8 mouse cellular contexts compared by ENCODE assay signal in the genomic region with DNA sequence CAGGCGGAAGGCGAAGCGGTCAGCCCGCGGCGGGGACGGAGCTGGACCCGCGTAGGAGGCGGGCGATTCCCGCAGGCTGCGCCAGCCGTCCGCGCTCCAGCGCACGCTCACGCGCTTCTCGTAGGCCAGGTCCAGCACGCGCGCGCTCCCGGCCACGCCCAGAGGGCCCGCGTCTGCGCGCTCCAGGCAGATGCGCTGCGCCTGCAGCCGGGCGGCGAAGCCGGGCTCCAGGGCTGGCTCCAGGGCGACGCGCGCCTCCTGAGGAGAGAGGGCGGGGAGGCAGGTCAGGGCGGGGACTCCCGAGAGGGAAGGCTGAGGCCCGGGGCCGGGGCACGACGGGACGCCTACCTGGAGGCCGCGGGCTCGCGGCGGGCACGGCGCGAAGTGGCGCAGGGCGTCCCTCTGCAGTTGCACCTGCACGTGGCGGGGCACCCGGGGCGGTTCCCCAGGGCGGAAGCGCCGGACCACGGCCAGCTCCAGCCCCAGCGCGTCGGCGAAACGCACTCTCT. TPM values are rescaled to one million over a fixed set of nuclear protein-coding genes. Genes with fewer than 3 reads are reported as not detected.
DNase-seq lines count a peak whose midpoint lies in the region; ATAC-seq and TF ChIP-seq lines count a peak whose summit lies in the region.

No protein-coding gene starts in this region.

- H3K4me3 ChIP-seq in C2C12 (ENCODE audit: insufficient read depth, poor library complexity, severe bottlenecking), result peak overlapping the region; percentile 48
- H3K4me3 ChIP-seq in erythroblast, embryonic 14.5 days (replicated peaks), result peak overlapping the region; percentile 76
- peak overlapping the region; percentile 76 for H3K4me3 ChIP-seq in heart, embryonic 12.5 days
- H3K4me3 ChIP-seq in kidney, postnatal 0 days (replicated peaks; ENCODE audit: low read depth, low read length), result peak overlapping the region; percentile 59
- peak overlapping the region; percentile 75 for H3K4me3 ChIP-seq in liver, embryonic 13.5 days (replicated peaks)
- peak overlapping the region; percentile 83 for H3K4me3 ChIP-seq in stomach, embryonic 15.5 days (replicated peaks)

- peak overlapping the region; percentile 81 for H3ac ChIP-seq in C2C12 (ENCODE audit: control insufficient read depth, insufficient read length, low read depth)

- H3K9ac ChIP-seq in heart, embryonic 12.5 days, result peak overlapping the region; percentile 79
- peak overlapping the region; percentile 87 for H3K9ac ChIP-seq in kidney, postnatal 0 days (ENCODE audit: low read depth, low read length)
- H3K9ac ChIP-seq in liver, embryonic 13.5 days, result peak overlapping the region; percentile 79
- H3K9ac ChIP-seq in stomach, embryonic 15.5 days, result peak overlapping the region; percentile 71

- H3K27ac ChIP-seq in heart, embryonic 12.5 days (ENCODE audit: poor library complexity, severe bottlenecking), result peak overlapping the region; percentile 85
- peak overlapping the region; percentile 79 for H3K27ac ChIP-seq in kidney, postnatal 0 days
- H3K27ac ChIP-seq in liver, embryonic 13.5 days, result peak overlapping the region; percentile 79
- H3K27ac ChIP-seq in stomach, embryonic 15.5 days, result peak overlapping the region; percentile 85

- H3K9me3 ChIP-seq in erythroblast, embryonic 14.5 days (ENCODE audit: control insufficient read depth, low read length), result peaks cover 5% of the 10 kb centered on the region
- no peaks in the 10 kb centered on the region for H3K9me3 ChIP-seq in heart, embryonic 12.5 days (replicated peaks)
- no peaks in the 10 kb centered on the region for H3K9me3 ChIP-seq in kidney, postnatal 0 days (replicated peaks; ENCODE audit: low read length)
- H3K9me3 ChIP-seq in liver, embryonic 13.5 days (replicated peaks), result no peaks in the 10 kb centered on the region
- H3K9me3 ChIP-seq in stomach, embryonic 15.5 days, result no peaks in the 10 kb centered on the region

- H3K4me2 ChIP-seq in heart, embryonic 12.5 days, result peak overlapping the region; percentile 98
- peak overlapping the region; percentile 99 for H3K4me2 ChIP-seq in kidney, postnatal 0 days (ENCODE audit: low read length)
- H3K4me2 ChIP-seq in liver, embryonic 13.5 days, result peak overlapping the region; percentile 99
- peak overlapping the region; percentile 89 for H3K4me2 ChIP-seq in stomach, embryonic 15.5 days

- H3K27me3 ChIP-seq in C2C12 (ENCODE audit: control insufficient read depth, insufficient read depth, insufficient read length), result no peaks in the 10 kb centered on the region
- peaks cover 36% of the 10 kb centered on the region for H3K27me3 ChIP-seq in erythroblast, embryonic 14.5 days (ENCODE audit: control insufficient read depth)
- H3K27me3 ChIP-seq in heart, embryonic 12.5 days (replicated peaks), result peaks cover 7% of the 10 kb centered on the region; the same call in 1 of the 2 replicates
- H3K27me3 ChIP-seq in kidney, postnatal 0 days (ENCODE audit: insufficient read depth, low read length), result no peaks in the 10 kb centered on the region
- no peaks in the 10 kb centered on the region for H3K27me3 ChIP-seq in liver, embryonic 13.5 days
- no peaks in the 10 kb centered on the region for H3K27me3 ChIP-seq in stomach, embryonic 15.5 days (replicated peaks)

- no peaks in the 10 kb centered on the region for H3K79me2 ChIP-seq in C2C12 (ENCODE audit: control insufficient read depth, insufficient read depth)

- H3K36me3 ChIP-seq in C2C12 (ENCODE audit: control insufficient read depth, insufficient read depth), result no peaks in the 10 kb centered on the region
- H3K36me3 ChIP-seq in erythroblast, embryonic 14.5 days (ENCODE audit: control insufficient read depth), result no peaks in the 10 kb centered on the region
- no peaks in the 10 kb centered on the region for H3K36me3 ChIP-seq in heart, embryonic 12.5 days
- no peaks in the 10 kb centered on the region for H3K36me3 ChIP-seq in kidney, postnatal 0 days (ENCODE audit: insufficient read depth, low read length)
- H3K36me3 ChIP-seq in liver, embryonic 13.5 days, result no peaks in the 10 kb centered on the region
- H3K36me3 ChIP-seq in stomach, embryonic 15.5 days, result no peaks in the 10 kb centered on the region

- H3K79me3 ChIP-seq in C2C12 (ENCODE audit: low read depth), result no peaks in the 10 kb centered on the region

- H3K4me1 ChIP-seq in erythroblast, embryonic 14.5 days (ENCODE audit: control insufficient read depth), result peaks cover 23% of the 10 kb centered on the region
- peaks cover 18% of the 10 kb centered on the region for H3K4me1 ChIP-seq in heart, embryonic 12.5 days (replicated peaks)
- no peaks in the 10 kb centered on the region; the same call in 1 of the 2 replicates for H3K4me1 ChIP-seq in kidney, postnatal 0 days (replicated peaks; ENCODE audit: insufficient read depth, low read length)
- peaks cover 29% of the 10 kb centered on the region for H3K4me1 ChIP-seq in liver, embryonic 13.5 days (replicated peaks)
- no peaks in the 10 kb centered on the region for H3K4me1 ChIP-seq in stomach, embryonic 15.5 days

- ATAC-seq in heart, embryonic 12.5 days (ENCODE audit: insufficient number of reproducible peaks, low FRiP score), result peak; percentile 90
- peak; percentile 90 for ATAC-seq in kidney, postnatal 0 days (replicated peaks; ENCODE audit: low FRiP score, low read depth)
- ATAC-seq in liver, embryonic 13.5 days (ENCODE audit: low read depth), result peak; percentile 89
- peak; percentile 91 for ATAC-seq in stomach, embryonic 15.5 days (ENCODE audit: insufficient read depth, low FRiP score, low read depth)

- DNase-seq in brain, adult 2 months (ENCODE audit: low read depth, low spot score), result peak; percentile 98
- DNase-seq in kidney, postnatal 0 days (ENCODE audit: low spot score), result peak; percentile 88
- DNase-seq in liver, embryonic 13.5 days, result peak; percentile 88
- DNase-seq in neural tube, embryonic 10.5 days (ENCODE audit: extremely low spot score, low spot score), result peak; percentile 88

- no peak for TF ChIP-seq CTCF in C2C12 (IDR thresholded peaks at IDR 0.05; ENCODE audit: control insufficient read depth, insufficient read depth, insufficient read length)
- TF ChIP-seq CTCF in kidney, postnatal 0 days (IDR thresholded peaks at IDR 0.05; ENCODE audit: low read depth), result no peak

- WGBS in heart, embryonic 12.5 days, result under 1% methylated on average over 67 of the region's 72 CpGs
- under 1% methylated on average over 63 of the region's 72 CpGs for WGBS in kidney, postnatal 0 days
- under 1% methylated on average over 71 of the region's 72 CpGs for whole genome bisulfite sequencing in liver, embryonic 13.5 days (ENCODE audit: insufficient replicate concordance)
- under 1% methylated on average over 70 of the region's 72 CpGs for WGBS in stomach, embryonic 15.5 days

TF ChIP-seq in C2C12, 6 proteins besides CTCF, POLR2A, EP300 and RAD21:
- TF ChIP-seq USF1 (IDR thresholded peaks at IDR 0.05; ENCODE audit: low read depth) (no peak), MAX (IDR thresholded peaks at IDR 0.05) (peak; percentile 62)

RNA-seq across cellular contexts. Expression of a gene that starts 0.8 kb away (rescaled TPM):
- 1.1 TPM for polyA plus RNA-seq in C2C12 (2012; fragmentation: generic; extraction: Trizol)
- 0.02 TPM in 1 of 2 replicates, not detected in the other for polyA plus RNA-seq in erythroblast, embryonic 14.5 days (2012)
- polyA plus RNA-seq in heart, embryonic 12.5 days (2016; fragmentation: Nextera tagmentation; extraction: Ambion mirVana), result 0.62 and 0.79 TPM in 2 replicates
- polyA plus RNA-seq in kidney, postnatal 0 days (2015; fragmentation: Nextera tagmentation; extraction: Ambion mirVana), result 3.1 and 4.2 TPM in 2 replicates
- polyA plus RNA-seq in liver, embryonic 13.5 days (2015; fragmentation: Nextera tagmentation; extraction: Ambion mirVana), result 0.41 and 0.50 TPM in 2 replicates
- polyA plus RNA-seq in stomach, embryonic 15.5 days (2015; fragmentation: Nextera tagmentation; extraction: Ambion mirVana), result 2.4 and 2.7 TPM in 2 replicates

RNA-seq across cellular contexts. Expression of a gene that starts 5.8 kb away (rescaled TPM):
- polyA plus RNA-seq in C2C12 (2012; fragmentation: generic; extraction: Trizol), result 1.3 TPM
- polyA plus RNA-seq in erythroblast, embryonic 14.5 days (2012), result not detected in 2 replicates
- 7.4 and 10.4 TPM in 2 replicates for polyA plus RNA-seq in heart, embryonic 12.5 days (2016; fragmentation: Nextera tagmentation; extraction: Ambion mirVana)
- polyA plus RNA-seq in kidney, postnatal 0 days (2015; fragmentation: Nextera tagmentation; extraction: Ambion mirVana), result 18.7 and 19.9 TPM in 2 replicates
- 2.2 TPM in 2 replicates for polyA plus RNA-seq in liver, embryonic 13.5 days (2015; fragmentation: Nextera tagmentation; extraction: Ambion mirVana)
- 8.4 and 10.6 TPM in 2 replicates for polyA plus RNA-seq in stomach, embryonic 15.5 days (2015; fragmentation: Nextera tagmentation; extraction: Ambion mirVana)

RNA-seq across cellular contexts. Expression of a gene that starts 6.6 kb away (rescaled TPM):
- polyA plus RNA-seq in C2C12 (2012; fragmentation: generic; extraction: Trizol), result 16.5 TPM
- 0.66 and 0.95 TPM in 2 replicates for polyA plus RNA-seq in erythroblast, embryonic 14.5 days (2012)
- 2.3 and 2.4 TPM in 2 replicates for polyA plus RNA-seq in heart, embryonic 12.5 days (2016; fragmentation: Nextera tagmentation; extraction: Ambion mirVana)
- 5.3 and 5.6 TPM in 2 replicates for polyA plus RNA-seq in kidney, postnatal 0 days (2015; fragmentation: Nextera tagmentation; extraction: Ambion mirVana)
- polyA plus RNA-seq in liver, embryonic 13.5 days (2015; fragmentation: Nextera tagmentation; extraction: Ambion mirVana), result 0.57 and 0.62 TPM in 2 replicates
- 4.2 and 4.3 TPM in 2 replicates for polyA plus RNA-seq in stomach, embryonic 15.5 days (2015; fragmentation: Nextera tagmentation; extraction: Ambion mirVana)

RNA-seq across cellular contexts. Expression of a gene that starts 6.6 kb away (rescaled TPM):
- 0.49 TPM for polyA plus RNA-seq in C2C12 (2012; fragmentation: generic; extraction: Trizol)
- polyA plus RNA-seq in erythroblast, embryonic 14.5 days (2012), result 0.05 and 0.14 TPM in 2 replicates
- polyA plus RNA-seq in heart, embryonic 12.5 days (2016; fragmentation: Nextera tagmentation; extraction: Ambion mirVana), result not detected in 2 replicates
- polyA plus RNA-seq in kidney, postnatal 0 days (2015; fragmentation: Nextera tagmentation; extraction: Ambion mirVana), result 1.7 and 2.5 TPM in 2 replicates
- polyA plus RNA-seq in liver, embryonic 13.5 days (2015; fragmentation: Nextera tagmentation; extraction: Ambion mirVana), result 0.09 TPM in 1 of 2 replicates, not detected in the other
- polyA plus RNA-seq in stomach, embryonic 15.5 days (2015; fragmentation: Nextera tagmentation; extraction: Ambion mirVana), result 0.19 and 0.53 TPM in 2 replicates

RNA-seq across cellular contexts. Expression of a gene that starts 15.7 kb away (rescaled TPM):
- 146 TPM for polyA plus RNA-seq in C2C12 (2012; fragmentation: generic; extraction: Trizol)
- 27.8 and 29.0 TPM in 2 replicates for polyA plus RNA-seq in erythroblast, embryonic 14.5 days (2012)
- 96.3 and 101 TPM in 2 replicates for polyA plus RNA-seq in heart, embryonic 12.5 days (2016; fragmentation: Nextera tagmentation; extraction: Ambion mirVana)
- polyA plus RNA-seq in kidney, postnatal 0 days (2015; fragmentation: Nextera tagmentation; extraction: Ambion mirVana), result 113 and 123 TPM in 2 replicates
- 53.9 and 59.1 TPM in 2 replicates for polyA plus RNA-seq in liver, embryonic 13.5 days (2015; fragmentation: Nextera tagmentation; extraction: Ambion mirVana)
- polyA plus RNA-seq in stomach, embryonic 15.5 days (2015; fragmentation: Nextera tagmentation; extraction: Ambion mirVana), result 111 and 113 TPM in 2 replicates

Comparison
In these comparisons a context has a peak if more than half of its experiments do, and no peak if none do; other contexts are left out.
1. Peak in every context shown above with its lines: DNase-seq, ATAC-seq, H3K4me3 ChIP-seq and H3K27ac ChIP-seq.